Mouse (Mus musculus) heart, embryonic 12.5 days (tissue): ENCODE measurements around the gene Gm38392. TPM values are rescaled to one million over a fixed set of nuclear protein-coding genes. Genes with fewer than 3 reads are reported as not detected.

ENCODE experiments used
- ATAC-seq: fragments of 200-750 bp; cut with Nextera tagmentation; 2 replicates; pipeline ENCODE4 v1.8.0; 2017; ENCODE audit warnings: moderate TSS enrichment, moderate library complexity; ENCODE audit not compliant: insufficient number of reproducible peaks, low FRiP score
- H3K27ac ChIP-seq: fragments of 300-500 bp; sonication (generic); 2 replicates; pipeline ENCODE4 v1.5.1; 2016; ENCODE audit warnings: mild to moderate bottlenecking, moderate library complexity; ENCODE audit not compliant: poor library complexity, severe bottlenecking
- H3K27me3 ChIP-seq: fragments of 300-500 bp; sonication (generic); replicated peaks from 2 replicates; pipeline ENCODE4 v1.6.1; 2016; ENCODE audit warnings: mild to moderate bottlenecking, moderate library complexity
- H3K36me3 ChIP-seq: fragments of 300-500 bp; sonication (generic); 2 replicates; pipeline ENCODE4 v1.6.1; 2016; ENCODE audit warnings: mild to moderate bottlenecking, moderate library complexity
- H3K4me1 ChIP-seq: fragments of 300-500 bp; sonication (generic); replicated peaks from 2 replicates; pipeline ENCODE4 v1.6.1; 2016; ENCODE audit warnings: mild to moderate bottlenecking
- H3K4me2 ChIP-seq: fragments of 300-500 bp; sonication (generic); 2 replicates; pipeline ENCODE4 v1.6.1; 2016; ENCODE audit warnings: mild to moderate bottlenecking, moderate library complexity
- H3K4me3 ChIP-seq: fragments of 300-500 bp; sonication (generic); 2 replicates; pipeline ENCODE4 v1.5.1; 2016; ENCODE audit warnings: mild to moderate bottlenecking
- H3K9ac ChIP-seq: fragments of 300-500 bp; sonication (generic); 2 replicates; pipeline ENCODE4 v1.6.1; 2016; ENCODE audit warnings: mild to moderate bottlenecking, moderate library complexity
- H3K9me3 ChIP-seq: fragments of 300-500 bp; sonication (generic); replicated peaks from 2 replicates; pipeline ENCODE4 v1.6.1; 2016; ENCODE audit warnings: mild to moderate bottlenecking, moderate library complexity
- WGBS: fragments of 180-500 bp; shearing (Covaris S2); methylation state at CpG from one replicate; pipeline ENCODE4 v1.1.7; 2016; 5-methylcytosine and 5-hydroxymethylcytosine counted together
- polyA plus RNA-seq: library from polyadenylated mRNA; unstranded; fragments of >200 nt; fragmentation: Nextera tagmentation; extraction: Ambion mirVana; gene quantifications from 2 replicates; pipeline ENCODE4 v1.2.1, GENCODE M21; 2016

The Gm38392 gene
- polyA plus RNA-seq, 1 experiment from 2014 or later: not detected

DNA sequence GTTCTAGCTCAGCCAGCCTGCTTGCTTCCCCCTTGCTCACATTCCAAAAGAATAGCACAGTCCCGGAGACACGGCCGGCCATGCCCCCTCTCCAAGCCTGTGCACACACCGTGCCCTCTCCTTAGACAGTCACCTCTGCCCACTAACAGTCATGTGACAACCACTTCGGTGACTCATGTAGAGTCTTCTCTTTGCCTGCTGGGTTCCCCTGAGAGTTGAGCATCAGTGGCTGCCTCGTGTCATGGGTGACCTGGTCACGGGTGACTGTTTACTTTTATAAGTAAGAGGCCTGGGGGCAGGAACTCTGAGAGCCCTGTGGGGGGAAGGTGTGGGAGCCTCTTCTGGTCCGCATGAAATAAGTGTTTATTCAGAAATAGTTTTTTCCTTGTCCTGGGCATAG, 53.0 kb downstream of the Gm38392 start:
- 59% methylated on average over 8 of the region's 8 CpGs for WGBS
- Histone ChIP-seq H3K4me1 (no peaks in the 10 kb centered on the region), H3K4me2 (no peak overlapping the region), H3K27ac (no peak overlapping the region), H3K36me3 (no peaks in the 10 kb centered on the region), H3K9ac (no peak overlapping the region), H3K9me3 (no peaks in the 10 kb centered on the region), H3K4me3 (no peak overlapping the region), H3K27me3 (peaks cover 94% of the 10 kb centered on the region)
- no peak for ATAC-seq

DNA sequence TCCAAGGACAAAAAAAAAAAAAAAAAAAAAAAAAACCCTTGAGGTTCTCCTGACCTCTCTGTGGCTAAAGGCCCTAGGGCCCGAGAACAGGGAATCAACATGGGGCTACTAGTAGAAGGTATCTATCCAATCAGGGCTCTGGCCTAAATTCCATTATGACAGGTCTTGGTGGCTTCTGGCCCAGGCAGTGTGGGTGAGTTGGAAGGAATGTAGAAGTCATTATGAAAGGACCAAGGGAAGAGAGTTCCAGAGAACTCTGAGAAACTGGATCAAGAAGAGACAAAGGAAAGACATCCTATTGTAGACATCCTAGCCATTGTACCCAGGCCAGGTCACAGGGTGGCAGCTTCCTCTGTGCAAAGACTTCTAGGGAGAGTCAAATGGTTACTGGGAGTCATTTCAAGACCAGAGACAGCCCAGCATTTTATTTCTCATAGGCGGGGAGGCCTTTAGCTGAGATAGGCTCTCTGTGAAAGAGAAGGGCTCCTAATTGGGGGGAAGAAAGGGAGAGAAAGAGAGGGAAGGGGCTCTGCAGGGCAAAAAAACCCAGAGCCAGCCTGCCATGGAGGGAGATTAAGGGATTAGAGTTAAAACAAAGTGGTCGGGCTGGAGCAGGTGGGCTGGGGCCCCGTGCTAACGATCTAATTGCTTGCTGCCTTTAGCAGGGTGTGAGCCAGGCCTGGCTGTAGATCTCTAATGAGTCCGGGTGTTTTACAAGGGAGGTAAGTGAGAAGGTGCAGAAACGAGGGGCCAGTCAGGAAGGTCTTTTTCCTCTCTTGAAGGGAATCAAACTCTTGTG, 54.0 kb downstream of the Gm38392 start:
- ATAC-seq: no peak
- no peaks in the 10 kb centered on the region for H3K36me3 ChIP-seq
- H3K4me3 ChIP-seq: no peak overlapping the region
- 27% methylated on average over 7 of the region's 7 CpGs for WGBS
- no peak overlapping the region for H3K9ac ChIP-seq
- H3K4me1 ChIP-seq: no peaks in the 10 kb centered on the region
- no peaks in the 10 kb centered on the region for H3K9me3 ChIP-seq
- peaks cover 94% of the 10 kb centered on the region for H3K27me3 ChIP-seq
- H3K4me2 ChIP-seq: no peak overlapping the region
- H3K27ac ChIP-seq: no peak overlapping the region

DNA sequence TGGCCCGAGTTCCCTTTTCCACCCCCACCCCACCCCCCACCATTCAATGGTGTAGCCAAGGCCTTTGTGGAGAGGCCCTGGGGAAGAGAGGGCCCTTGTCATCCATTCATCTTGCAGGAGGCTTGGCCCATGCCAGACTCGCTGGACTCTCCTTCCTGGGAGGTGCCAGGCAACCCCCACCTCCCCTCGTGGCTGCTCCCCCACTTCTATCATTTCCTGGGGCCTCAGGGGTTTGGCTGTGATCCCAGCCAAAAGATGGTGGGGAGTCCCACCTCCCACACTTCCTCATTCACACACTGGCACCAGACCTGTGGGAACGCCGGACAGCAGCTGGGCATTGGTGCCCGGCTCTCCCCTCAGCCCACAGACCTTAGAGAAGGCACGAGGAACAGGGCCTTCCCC, 54.7 kb downstream of the Gm38392 start:
- Histone ChIP-seq H3K27ac (no peak overlapping the region), H3K9me3 (no peaks in the 10 kb centered on the region), H3K4me2 (no peak overlapping the region), H3K9ac (no peak overlapping the region), H3K4me1 (no peaks in the 10 kb centered on the region), H3K36me3 (no peaks in the 10 kb centered on the region), H3K27me3 (peaks cover 90% of the 10 kb centered on the region), H3K4me3 (no peak overlapping the region)
- no peak for ATAC-seq
- WGBS: 53% methylated on average over 7 of the region's 7 CpGs

DNA sequence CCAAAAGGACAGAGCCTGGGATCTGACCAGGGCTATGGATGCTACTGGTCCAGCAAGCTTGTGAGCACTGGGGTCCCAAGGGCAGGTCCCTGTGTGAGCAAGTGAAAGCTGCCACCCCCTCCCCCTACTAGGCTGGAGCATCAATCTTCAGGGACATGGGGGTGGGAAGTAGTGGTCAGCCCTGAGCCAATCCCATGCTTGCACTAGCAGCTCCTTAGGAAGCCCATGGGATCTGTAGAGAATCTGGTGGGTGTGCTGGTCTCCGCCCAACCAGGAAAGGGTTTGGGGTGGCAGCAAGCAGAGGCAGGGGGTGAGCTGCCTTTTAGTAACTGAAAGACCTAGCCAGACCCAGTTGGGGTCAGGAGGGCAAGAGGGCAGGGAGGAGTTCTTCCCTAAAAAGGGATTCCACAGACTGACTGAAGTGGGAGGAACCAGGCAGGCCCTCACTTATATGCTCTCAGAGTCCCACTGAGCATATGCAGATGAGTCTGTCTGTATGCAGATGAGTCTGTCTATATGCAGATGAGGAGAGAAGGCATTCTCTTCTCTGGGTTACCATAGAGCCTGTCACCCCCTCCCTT, 55.9 kb downstream of the Gm38392 start:
- H3K36me3 ChIP-seq: no peaks in the 10 kb centered on the region
- peaks cover 81% of the 10 kb centered on the region for H3K27me3 ChIP-seq
- H3K9ac ChIP-seq: no peak overlapping the region
- H3K27ac ChIP-seq: no peak overlapping the region
- no peak overlapping the region for H3K4me2 ChIP-seq
- H3K4me3 ChIP-seq: no peak overlapping the region
- H3K9me3 ChIP-seq: no peaks in the 10 kb centered on the region
- no peaks in the 10 kb centered on the region for H3K4me1 ChIP-seq
- ATAC-seq: no peak
- 57% methylated on average over 1 of the region's 1 CpGs for WGBS

DNA sequence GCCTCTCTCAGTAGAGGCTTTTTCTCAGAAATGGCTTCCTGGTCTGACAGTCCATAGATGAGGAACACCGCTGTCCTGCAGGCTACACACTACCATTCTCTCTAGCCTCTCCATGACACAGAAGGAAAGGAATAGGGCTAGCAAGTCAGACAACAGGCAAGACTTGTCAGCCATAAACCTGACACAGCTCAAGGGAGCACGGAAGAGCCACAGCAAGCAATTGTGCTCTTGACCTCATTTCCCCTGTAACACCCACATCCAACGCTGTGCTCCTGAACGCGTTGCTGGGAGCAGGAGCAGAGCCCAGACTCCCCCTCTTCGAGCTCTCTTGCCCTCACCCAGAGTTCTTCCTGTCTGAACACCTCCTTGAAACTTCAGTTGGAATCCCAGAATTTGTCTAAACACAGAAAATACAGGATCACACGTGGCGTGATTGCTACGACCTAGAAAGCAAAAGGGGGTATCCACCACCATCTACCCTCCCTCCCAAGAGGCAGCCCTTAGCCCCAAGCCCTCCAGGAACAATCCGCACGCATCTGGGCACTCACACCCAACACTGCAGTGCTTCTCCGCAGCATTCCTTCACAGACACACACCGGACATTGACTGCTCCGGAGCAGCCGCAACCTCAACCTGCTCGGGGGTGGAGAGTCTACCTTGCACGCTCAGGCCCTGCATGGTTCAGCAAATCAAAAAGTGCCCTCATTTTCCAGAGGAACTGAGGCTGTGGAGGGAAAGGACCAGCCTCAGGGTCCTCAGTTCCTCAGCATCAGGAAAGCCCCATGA, 56.6 kb downstream of the Gm38392 start:
- Histone ChIP-seq H3K9me3 (no peaks in the 10 kb centered on the region), H3K4me1 (no peaks in the 10 kb centered on the region), H3K27me3 (peaks cover 81% of the 10 kb centered on the region), H3K27ac (no peak overlapping the region), H3K4me3 (no peak overlapping the region), H3K36me3 (no peaks in the 10 kb centered on the region), H3K4me2 (no peak overlapping the region), H3K9ac (no peak overlapping the region)
- no peak for ATAC-seq
- WGBS: 45% methylated on average over 17 of the region's 17 CpGs

DNA sequence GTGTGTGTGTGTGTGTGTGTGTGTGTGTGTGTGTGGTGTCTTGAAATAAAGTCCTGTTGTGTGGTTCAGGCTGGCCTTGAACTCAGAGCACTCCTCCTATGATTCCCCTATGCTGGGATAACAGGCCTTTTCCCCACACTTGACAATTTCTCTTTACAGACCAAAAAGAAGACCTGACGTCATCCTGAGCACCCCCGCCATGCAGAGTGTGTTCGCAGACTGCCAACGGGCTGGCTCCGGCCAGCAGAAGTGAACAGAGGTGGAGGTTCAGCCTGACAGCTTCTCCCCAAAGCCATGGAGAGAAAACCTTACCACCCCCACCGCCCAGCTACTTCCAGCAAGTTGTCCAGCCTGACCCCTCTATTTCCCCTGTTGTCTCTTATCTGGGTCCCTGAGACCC, 57.5 kb downstream of the Gm38392 start:
- no peaks in the 10 kb centered on the region for H3K9me3 ChIP-seq
- no peak for ATAC-seq

DNA sequence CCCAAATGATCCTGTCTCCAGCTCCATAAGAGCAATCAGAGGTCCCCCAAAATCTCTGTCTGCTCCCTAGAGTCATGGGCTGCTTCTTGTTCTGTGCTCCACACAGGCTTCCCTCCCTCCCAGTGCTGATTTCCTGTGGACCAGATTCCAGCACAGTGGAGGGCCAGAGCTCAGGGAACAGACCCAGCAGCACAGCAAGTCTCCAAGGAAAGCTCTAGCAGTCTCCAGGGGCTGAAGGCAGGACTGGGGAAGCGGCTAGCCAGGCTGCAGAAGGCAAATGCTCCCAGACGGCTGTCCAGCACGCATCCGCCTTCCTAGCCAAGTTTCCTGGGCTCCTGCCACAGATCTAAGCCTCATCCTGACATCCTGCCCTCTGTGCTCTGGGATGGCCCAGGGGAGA, 58.1 kb downstream of the Gm38392 start:
- H3K4me2 ChIP-seq: no peak overlapping the region
- H3K9ac ChIP-seq: no peak overlapping the region
- no peaks in the 10 kb centered on the region for H3K4me1 ChIP-seq
- H3K4me3 ChIP-seq: no peak overlapping the region
- H3K27ac ChIP-seq: no peak overlapping the region
- WGBS: 33% methylated on average over 4 of the region's 4 CpGs
- H3K9me3 ChIP-seq: no peaks in the 10 kb centered on the region
- ATAC-seq: no peak
- peaks cover 83% of the 10 kb centered on the region for H3K27me3 ChIP-seq
- H3K36me3 ChIP-seq: no peaks in the 10 kb centered on the region

More for the DNA sequence above, 57.5 kb downstream of the Gm38392 start:
- no peak overlapping the region for H3K27ac ChIP-seq
- WGBS: 74% methylated on average over 6 of the region's 6 CpGs
- no peaks in the 10 kb centered on the region for H3K36me3 ChIP-seq
- no peak overlapping the region for H3K9ac ChIP-seq
- H3K4me3 ChIP-seq: no peak overlapping the region
- no peak overlapping the region for H3K4me2 ChIP-seq
- H3K4me1 ChIP-seq: no peaks in the 10 kb centered on the region
- H3K27me3 ChIP-seq: peaks cover 83% of the 10 kb centered on the region

DNA sequence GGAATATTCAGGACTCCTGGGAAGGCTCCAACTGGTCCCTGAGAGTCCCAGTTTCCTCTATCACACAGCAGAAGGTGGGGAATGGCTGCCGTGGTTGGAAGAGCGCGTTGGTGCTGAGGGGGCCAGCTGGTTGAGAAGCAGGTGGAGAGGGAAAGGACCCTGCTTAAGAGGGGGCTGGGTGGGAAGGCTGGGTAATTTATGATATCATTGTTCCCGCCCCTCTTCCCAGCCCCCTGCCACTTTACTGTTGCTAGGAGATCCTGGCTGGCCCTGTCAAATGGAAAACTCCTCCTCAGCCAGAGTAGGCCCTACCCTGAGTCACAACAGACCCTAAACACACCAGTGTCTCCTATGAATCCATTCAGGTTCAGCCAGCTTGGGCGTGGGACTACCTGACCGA, 59.0 kb downstream of the Gm38392 start:
- peaks cover 83% of the 10 kb centered on the region for H3K27me3 ChIP-seq
- no peak overlapping the region for H3K4me3 ChIP-seq

DNA sequence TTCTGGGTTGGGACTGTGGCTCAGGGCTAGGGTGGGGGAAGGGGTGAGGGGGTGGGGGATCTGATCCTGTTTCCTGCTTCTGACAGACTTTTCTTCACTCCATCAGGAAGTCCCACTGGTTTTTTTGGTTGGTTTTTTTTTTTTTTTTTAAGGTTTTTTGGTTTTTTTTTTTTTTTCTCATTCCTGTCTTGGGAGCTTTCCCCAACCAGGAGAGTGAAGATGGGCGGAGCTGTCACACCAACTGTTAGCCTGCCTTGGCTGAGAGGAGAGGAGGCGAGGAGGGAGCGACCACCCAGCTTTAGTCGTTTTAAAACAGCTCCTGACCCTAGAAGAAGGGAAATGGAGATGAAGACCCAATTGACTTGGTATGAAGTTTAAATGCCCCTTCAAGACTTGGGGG, 59.8 kb downstream of the Gm38392 start:
- WGBS: 42% methylated on average over 4 of the region's 4 CpGs
- ATAC-seq: no peak

More for the DNA sequence above, 59.0 kb downstream of the Gm38392 start:
- Histone ChIP-seq H3K4me1 (no peaks in the 10 kb centered on the region), H3K4me2 (no peak overlapping the region), H3K9me3 (no peaks in the 10 kb centered on the region), H3K36me3 (no peaks in the 10 kb centered on the region), H3K27ac (no peak overlapping the region), H3K9ac (no peak overlapping the region)
- ATAC-seq: no peak
- 68% methylated on average over 6 of the region's 6 CpGs for WGBS

DNA sequence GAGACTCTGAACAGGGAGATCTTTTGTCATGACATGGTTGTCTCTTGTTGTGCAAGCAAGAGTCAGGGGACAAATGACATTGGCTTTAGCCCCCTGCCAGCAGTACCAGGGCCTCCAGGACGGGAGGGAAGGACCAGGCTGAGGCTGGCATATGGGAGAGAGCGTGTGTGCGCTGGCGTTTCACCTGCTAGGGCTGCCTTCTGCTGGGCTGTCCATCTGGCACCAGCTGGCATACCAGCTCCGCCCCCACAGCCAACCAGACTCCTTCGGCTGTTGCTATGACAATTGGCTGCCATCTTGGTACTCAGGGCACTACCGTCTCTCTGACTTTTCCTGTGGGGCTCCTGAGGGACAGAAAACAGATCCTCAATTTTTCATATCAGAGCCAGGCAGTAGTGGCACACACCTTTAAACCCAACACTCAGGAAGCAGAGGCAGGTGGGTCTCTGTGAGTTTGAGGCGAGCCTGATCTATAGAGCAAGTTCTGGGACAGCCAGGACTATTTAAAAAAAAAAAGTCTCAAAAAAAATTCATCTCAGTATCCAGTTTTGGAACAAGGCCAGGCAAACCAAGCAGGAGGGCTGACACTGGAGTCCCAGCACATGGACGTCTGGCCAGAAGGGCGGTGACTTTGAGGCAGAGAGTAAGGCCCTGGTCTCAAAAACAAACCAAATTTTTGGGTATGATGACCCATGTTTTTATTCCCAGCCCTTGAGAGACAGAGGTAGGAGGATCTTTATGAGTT, 60.7 kb downstream of the Gm38392 start:
- Histone ChIP-seq H3K4me1 (no peaks in the 10 kb centered on the region), H3K4me2 (no peak overlapping the region), H3K27ac (no peak overlapping the region), H3K9ac (no peak overlapping the region), H3K9me3 (no peaks in the 10 kb centered on the region), H3K36me3 (no peaks in the 10 kb centered on the region), H3K4me3 (no peak overlapping the region), H3K27me3 (peaks cover 85% of the 10 kb centered on the region)
- ATAC-seq: no peak
- 77% methylated on average over 10 of the region's 10 CpGs for WGBS

More for the DNA sequence above, 59.8 kb downstream of the Gm38392 start:
- Histone ChIP-seq H3K9ac (no peak overlapping the region), H3K27ac (no peak overlapping the region), H3K4me3 (no peak overlapping the region), H3K9me3 (no peaks in the 10 kb centered on the region), H3K4me1 (no peaks in the 10 kb centered on the region), H3K27me3 (peaks cover 83% of the 10 kb centered on the region), H3K4me2 (no peak overlapping the region), H3K36me3 (no peaks in the 10 kb centered on the region)

DNA sequence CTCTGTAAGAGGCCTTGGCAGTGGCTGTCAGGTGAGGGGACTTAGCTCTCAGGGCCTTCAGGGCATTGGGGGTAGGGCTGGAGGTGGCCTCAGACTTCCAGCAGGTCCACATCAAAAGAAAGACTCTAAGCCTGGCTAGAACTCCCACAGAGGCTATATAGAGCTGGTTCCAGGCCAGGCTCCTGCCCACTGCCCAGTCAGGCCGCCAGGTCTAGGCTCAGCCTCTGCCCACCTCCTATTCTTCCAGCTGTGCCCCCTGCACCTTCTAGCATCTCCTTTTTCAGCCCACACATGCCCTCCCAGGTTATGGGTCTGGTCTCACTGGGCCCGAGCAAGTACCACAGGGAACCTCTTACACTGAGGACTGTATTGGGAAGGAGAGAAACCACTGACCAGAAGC, 62.1 kb downstream of the Gm38392 start:
- Histone ChIP-seq H3K9me3 (no peaks in the 10 kb centered on the region), H3K4me1 (no peaks in the 10 kb centered on the region), H3K9ac (no peak overlapping the region), H3K4me2 (no peak overlapping the region), H3K27me3 (peaks cover 82% of the 10 kb centered on the region), H3K4me3 (no peak overlapping the region), H3K27ac (no peak overlapping the region), H3K36me3 (no peaks in the 10 kb centered on the region)
- WGBS: 50% methylated on average over 2 of the region's 2 CpGs
- no peak for ATAC-seq
